Mouse (Mus musculus): Measurements from ENCODE around the gene Ift57. TPM values are rescaled to one million over a fixed set of nuclear protein-coding genes. Genes with fewer than 3 reads are reported as not detected.

Ift57 gene
- polyA plus RNA-seq, 1 experiment from 2014 or later = 18.7 TPM

- no peaks in the 10 kb centered on the region for H3K9me3 ChIP-seq (ENCODE audit: control insufficient read depth, low read length)
- no peak overlapping the region for H3K4me2 ChIP-seq (ENCODE audit: low read length)
- no peak overlapping the region for H3K9ac ChIP-seq (ENCODE audit: low read length)
- no peak overlapping the region for H3K27ac ChIP-seq (ENCODE audit: low read depth)
- H3K4me1 ChIP-seq (replicated peaks; ENCODE audit: control insufficient read depth, insufficient read depth, low read length) = no peaks in the 10 kb centered on the region
- no peaks in the 10 kb centered on the region for H3K27me3 ChIP-seq (replicated peaks; ENCODE audit: control insufficient read depth, insufficient read depth, low read length)
- no peak overlapping the region for H3K4me3 ChIP-seq (ENCODE audit: low read depth, low read length)
- DNase-seq (ENCODE audit: low spot score) (no peak), ATAC-seq (replicated peaks; ENCODE audit: low FRiP score, low TSS enrichment, low read depth) (no peak)
- H3K36me3 ChIP-seq (ENCODE audit: control insufficient read depth, insufficient read depth, low read length) = no peaks in the 10 kb centered on the region
- WGBS = 85% methylated on average over 9 of the region's 9 CpGs
Observed at GRCm38 (mm10) chr16:49793596-49793995, 94.6 kb downstream of the Ift57 start.

- ATAC-seq (replicated peaks; ENCODE audit: low FRiP score, low TSS enrichment, low read depth) (no peak), DNase-seq (ENCODE audit: low spot score) (no peak)
- no peak overlapping the region for H3K9ac ChIP-seq (ENCODE audit: low read length)
- no peaks in the 10 kb centered on the region for H3K36me3 ChIP-seq (ENCODE audit: control insufficient read depth, insufficient read depth, low read length)
- no peaks in the 10 kb centered on the region for H3K27me3 ChIP-seq (replicated peaks; ENCODE audit: control insufficient read depth, insufficient read depth, low read length)
- no peaks in the 10 kb centered on the region for H3K9me3 ChIP-seq (ENCODE audit: control insufficient read depth, low read length)
- no peak overlapping the region for H3K4me2 ChIP-seq (ENCODE audit: low read length)
- WGBS = 75% methylated on average over 2 of the region's 2 CpGs
- no peak overlapping the region for H3K4me3 ChIP-seq (ENCODE audit: low read depth, low read length)
- no peaks in the 10 kb centered on the region for H3K4me1 ChIP-seq (replicated peaks; ENCODE audit: control insufficient read depth, insufficient read depth, low read length)
- H3K27ac ChIP-seq (ENCODE audit: low read depth) = no peak overlapping the region
Observed at GRCm38 (mm10) chr16:49796271-49796670, 97.2 kb downstream of the Ift57 start.

- no peaks in the 10 kb centered on the region for H3K9me3 ChIP-seq (ENCODE audit: control insufficient read depth, low read length)
- H3K27ac ChIP-seq (ENCODE audit: low read depth) = no peak overlapping the region
- no peak overlapping the region for H3K9ac ChIP-seq (ENCODE audit: low read length)
- no peak for ATAC-seq (replicated peaks; ENCODE audit: low FRiP score, low TSS enrichment, low read depth)
- H3K4me1 ChIP-seq (replicated peaks; ENCODE audit: control insufficient read depth, insufficient read depth, low read length) = no peaks in the 10 kb centered on the region
- H3K4me3 ChIP-seq (ENCODE audit: low read depth, low read length) = no peak overlapping the region
- no peak overlapping the region for H3K4me2 ChIP-seq (ENCODE audit: low read length)
- no peak for DNase-seq (ENCODE audit: low spot score)
- H3K27me3 ChIP-seq (replicated peaks; ENCODE audit: control insufficient read depth, insufficient read depth, low read length) = no peaks in the 10 kb centered on the region
- no peaks in the 10 kb centered on the region for H3K36me3 ChIP-seq (ENCODE audit: control insufficient read depth, insufficient read depth, low read length)
- WGBS = 82% methylated on average over 2 of the region's 2 CpGs
Observed at GRCm38 (mm10) chr16:49796954-49797353, 97.9 kb downstream of the Ift57 start.

- no peak overlapping the region for H3K4me2 ChIP-seq (ENCODE audit: low read length)
- H3K27me3 ChIP-seq (replicated peaks; ENCODE audit: control insufficient read depth, insufficient read depth, low read length) = no peaks in the 10 kb centered on the region
- no peak for DNase-seq (ENCODE audit: low spot score)
- 78% methylated on average over 6 of the region's 6 CpGs for WGBS
- H3K36me3 ChIP-seq (ENCODE audit: control insufficient read depth, insufficient read depth, low read length) = no peaks in the 10 kb centered on the region
- no peaks in the 10 kb centered on the region for H3K4me1 ChIP-seq (replicated peaks; ENCODE audit: control insufficient read depth, insufficient read depth, low read length)
- H3K9me3 ChIP-seq (ENCODE audit: control insufficient read depth, low read length) = no peaks in the 10 kb centered on the region
- no peak overlapping the region for H3K9ac ChIP-seq (ENCODE audit: low read length)
- no peak for ATAC-seq (replicated peaks; ENCODE audit: low FRiP score, low TSS enrichment, low read depth)
- no peak overlapping the region for H3K4me3 ChIP-seq (ENCODE audit: low read depth, low read length)
- no peak overlapping the region for H3K27ac ChIP-seq (ENCODE audit: low read depth)
Observed at GRCm38 (mm10) chr16:49798790-49799189, 99.8 kb downstream of the Ift57 start.

GRCm38 (mm10) chr16:49799597-49800561 lies 100.8 kb downstream of the Ift57 start, which contains the start of gene Cd47:
TSS of gene Cd47 (plus strand) at chr16:49800533.
- H3K9me3 ChIP-seq (ENCODE audit: control insufficient read depth, low read length) = no peaks in the 10 kb centered on the region
- H3K9ac ChIP-seq (ENCODE audit: low read length) = no peak within 1 kb of the TSS
- no peaks in the 10 kb centered on the region for H3K27me3 ChIP-seq (replicated peaks; ENCODE audit: control insufficient read depth, insufficient read depth, low read length)
- H3K27ac ChIP-seq (ENCODE audit: low read depth) = no peak within 1 kb of the TSS
- H3K4me2 ChIP-seq (ENCODE audit: low read length) = no peak within 1 kb of the TSS
- no peak for ATAC-seq (replicated peaks; ENCODE audit: low FRiP score, low TSS enrichment, low read depth)
- no peak within 1 kb of the TSS for H3K4me3 ChIP-seq (ENCODE audit: low read depth, low read length)
- no peaks in the 10 kb centered on the region for H3K4me1 ChIP-seq (replicated peaks; ENCODE audit: control insufficient read depth, insufficient read depth, low read length)
- DNase-seq (ENCODE audit: low spot score) = no peak
- 86% methylated on average over 10 of the region's 10 CpGs for WGBS
- H3K36me3 ChIP-seq (ENCODE audit: control insufficient read depth, insufficient read depth, low read length) = no peaks in the 10 kb centered on the region

GRCm38 (mm10) chr16:49800996-49801395 lies 102.0 kb downstream of the Ift57 start:
- H3K4me3 ChIP-seq (ENCODE audit: low read depth, low read length) = no peak overlapping the region
- H3K4me1 ChIP-seq (replicated peaks; ENCODE audit: control insufficient read depth, insufficient read depth, low read length) = no peaks in the 10 kb centered on the region
- no peaks in the 10 kb centered on the region for H3K27me3 ChIP-seq (replicated peaks; ENCODE audit: control insufficient read depth, insufficient read depth, low read length)
- H3K36me3 ChIP-seq (ENCODE audit: control insufficient read depth, insufficient read depth, low read length) = no peaks in the 10 kb centered on the region
- H3K27ac ChIP-seq (ENCODE audit: low read depth) = no peak overlapping the region
- H3K9me3 ChIP-seq (ENCODE audit: control insufficient read depth, low read length) = no peaks in the 10 kb centered on the region
- DNase-seq (ENCODE audit: low spot score) = no peak
- no peak overlapping the region for H3K9ac ChIP-seq (ENCODE audit: low read length)
- WGBS = 77% methylated on average over 5 of the region's 5 CpGs
- H3K4me2 ChIP-seq (ENCODE audit: low read length) = no peak overlapping the region
- ATAC-seq (replicated peaks; ENCODE audit: low FRiP score, low TSS enrichment, low read depth) = no peak

GRCm38 (mm10) chr16:49801399-49801798 lies 102.4 kb downstream of the Ift57 start:
- Histone ChIP-seq H3K4me3 (ENCODE audit: low read depth, low read length) (no peak overlapping the region), H3K9me3 (ENCODE audit: control insufficient read depth, low read length) (no peaks in the 10 kb centered on the region), H3K27me3 (replicated peaks; ENCODE audit: control insufficient read depth, insufficient read depth, low read length) (no peaks in the 10 kb centered on the region), H3K27ac (ENCODE audit: low read depth) (no peak overlapping the region), H3K4me2 (ENCODE audit: low read length) (no peak overlapping the region), H3K9ac (ENCODE audit: low read length) (no peak overlapping the region), H3K4me1 (replicated peaks; ENCODE audit: control insufficient read depth, insufficient read depth, low read length) (no peaks in the 10 kb centered on the region), H3K36me3 (ENCODE audit: control insufficient read depth, insufficient read depth, low read length) (no peaks in the 10 kb centered on the region)
- ATAC-seq (replicated peaks; ENCODE audit: low FRiP score, low TSS enrichment, low read depth) = no peak
- DNase-seq (ENCODE audit: low spot score) = no peak
- WGBS = 57% methylated on average over 5 of the region's 5 CpGs

- ATAC-seq (replicated peaks; ENCODE audit: low FRiP score, low TSS enrichment, low read depth) (no peak), DNase-seq (ENCODE audit: low spot score) (no peak)
- H3K27ac ChIP-seq (ENCODE audit: low read depth) = no peak overlapping the region
- H3K9ac ChIP-seq (ENCODE audit: low read length) = no peak overlapping the region
- H3K4me3 ChIP-seq (ENCODE audit: low read depth, low read length) = no peak overlapping the region
- no peaks in the 10 kb centered on the region for H3K36me3 ChIP-seq (ENCODE audit: control insufficient read depth, insufficient read depth, low read length)
- H3K9me3 ChIP-seq (ENCODE audit: control insufficient read depth, low read length) = no peaks in the 10 kb centered on the region
- H3K27me3 ChIP-seq (replicated peaks; ENCODE audit: control insufficient read depth, insufficient read depth, low read length) = no peaks in the 10 kb centered on the region
- no peak overlapping the region for H3K4me2 ChIP-seq (ENCODE audit: low read length)
- H3K4me1 ChIP-seq (replicated peaks; ENCODE audit: control insufficient read depth, insufficient read depth, low read length) = no peaks in the 10 kb centered on the region
- WGBS = 77% methylated on average over 2 of the region's 2 CpGs
Observed at GRCm38 (mm10) chr16:49802993-49803392, 104.0 kb downstream of the Ift57 start.

Measured in intestine, embryonic 14.5 days (tissue).